Mouse (Mus musculus) bone marrow, adult 2 months (tissue): ENCODE data around the gene Macrod2. TPM values are rescaled to one million over a fixed set of nuclear protein-coding genes. Genes with fewer than 3 reads are reported as not detected.

Experiments used
- H3K27ac ChIP-seq: fragments of 200-500 bp; 2 replicates; pipeline ENCODE4 v1.5.1; 2012; ENCODE audit warnings: low read depth, mild to moderate bottlenecking, control low read depth, inconsistent platforms, low read length; ENCODE audit not compliant: control insufficient read depth, poor library complexity, insufficient read depth
- H3K4me1 ChIP-seq: fragments of 200-500 bp; 2 replicates; pipeline ENCODE4 v1.6.1; 2011; ENCODE audit warnings: low read length; ENCODE audit not compliant: control insufficient read depth, insufficient read depth
- H3K4me3 ChIP-seq: fragments of 200-500 bp; replicated peaks from 2 replicates; pipeline ENCODE3; 2011; ENCODE audit warnings: mild to moderate bottlenecking, low read depth, low read length, control low read depth; ENCODE audit not compliant: control insufficient read depth
- CTCF ChIP-seq: fragments of 200-500 bp; IDR thresholded peaks from 2 replicates; pipeline ENCODE4 v1.5.1; 2011; ENCODE audit warnings: low read length, control low read depth; ENCODE audit not compliant: control insufficient read depth, insufficient read depth
- POLR2A ChIP-seq: fragments of 200-500 bp; IDR thresholded peaks from 2 replicates; pipeline ENCODE4 v1.6.1; 2011; ENCODE audit warnings: low read depth, mild to moderate bottlenecking, control low read depth, low read length, borderline replicate concordance; ENCODE audit not compliant: control insufficient read depth
- WGBS: fragments of 180-500 bp; shearing (Covaris S2); methylation state at CpG from one replicate; pipeline ENCODE4 v1.1.7; 2018; 5-methylcytosine and 5-hydroxymethylcytosine counted together
- polyA plus RNA-seq: library from polyadenylated mRNA; stranded (reverse); fragments of >200 nt; gene quantifications from 2 replicates; pipeline ENCODE4 v1.2.4, GENCODE M21; 2011; ENCODE audit warnings: low replicate concordance; ENCODE audit not compliant: missing spikeins, insufficient read depth, insufficient read length

Gene Macrod2
- polyA plus RNA-seq, 1 experiment: 2.8 TPM

DNA sequence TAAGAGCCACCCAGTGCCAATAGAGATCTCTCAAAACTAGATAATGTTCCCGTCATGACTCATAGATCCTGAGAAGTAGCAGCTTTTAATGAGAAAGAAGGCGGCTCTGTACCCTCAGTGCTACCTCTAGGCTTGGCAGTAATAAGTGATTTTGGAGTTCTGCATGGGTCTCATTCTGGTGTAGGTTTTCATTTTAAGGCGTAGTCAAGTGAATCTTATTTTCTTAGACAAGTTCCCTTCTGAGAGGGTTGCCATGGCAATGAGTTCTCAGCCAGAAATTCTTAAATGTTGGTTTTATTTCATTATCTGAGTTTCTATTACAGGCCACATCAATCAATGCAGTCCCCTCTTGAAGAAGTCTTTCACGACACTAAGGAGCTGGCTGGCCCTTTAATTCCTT is 1127.0 kb downstream of the Macrod2 start:
- H3K27ac ChIP-seq: no peak overlapping the region
- 79% methylated on average over 4 of the region's 4 CpGs for WGBS
- H3K4me3 ChIP-seq: no peak overlapping the region
- no peaks in the 10 kb centered on the region for H3K4me1 ChIP-seq
- TF ChIP-seq CTCF (no peak), POLR2A (no peak)

- no peak overlapping the region for H3K4me3 ChIP-seq
- TF ChIP-seq CTCF: no peak
- no peaks in the 10 kb centered on the region for H3K4me1 ChIP-seq
- H3K27ac ChIP-seq: no peak overlapping the region
Observed at GRCm38 (mm10) chr2:141545877-141546276, 1150.8 kb downstream of the Macrod2 start.

DNA sequence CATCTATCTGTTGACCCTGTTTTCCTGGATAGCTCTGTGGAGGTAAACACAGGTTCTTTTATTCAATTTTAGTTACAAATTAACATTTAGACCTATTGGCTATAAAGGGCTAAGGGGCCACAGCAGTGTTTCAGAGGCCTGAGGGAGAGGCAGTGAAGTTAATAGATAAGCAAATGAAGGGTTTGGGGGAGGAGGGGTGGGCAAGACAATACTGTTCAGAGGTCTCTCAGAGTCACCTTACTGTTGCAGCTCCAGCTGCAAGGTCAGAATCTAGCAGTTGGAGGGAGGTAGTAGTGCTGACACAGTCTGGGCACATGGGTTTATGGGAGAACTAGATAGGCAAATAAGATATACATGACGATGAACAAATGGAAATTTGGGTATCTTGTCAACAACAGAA is 1156.6 kb downstream of the Macrod2 start:
- Histone ChIP-seq H3K4me3 (no peak overlapping the region), H3K27ac (no peak overlapping the region), H3K4me1 (no peaks in the 10 kb centered on the region)
- WGBS: 77% methylated on average over 1 of the region's 1 CpGs
- TF ChIP-seq CTCF (no peak), POLR2A (no peak)

GRCm38 (mm10) chr2:141556747-141557146 is 1161.6 kb downstream of the Macrod2 start:
- no peak for TF ChIP-seq POLR2A
- TF ChIP-seq CTCF: no peak
- Histone ChIP-seq H3K4me3 (no peak overlapping the region), H3K27ac (no peak overlapping the region), H3K4me1 (no peaks in the 10 kb centered on the region)
- WGBS: 50% methylated on average over 2 of the region's 2 CpGs

DNA sequence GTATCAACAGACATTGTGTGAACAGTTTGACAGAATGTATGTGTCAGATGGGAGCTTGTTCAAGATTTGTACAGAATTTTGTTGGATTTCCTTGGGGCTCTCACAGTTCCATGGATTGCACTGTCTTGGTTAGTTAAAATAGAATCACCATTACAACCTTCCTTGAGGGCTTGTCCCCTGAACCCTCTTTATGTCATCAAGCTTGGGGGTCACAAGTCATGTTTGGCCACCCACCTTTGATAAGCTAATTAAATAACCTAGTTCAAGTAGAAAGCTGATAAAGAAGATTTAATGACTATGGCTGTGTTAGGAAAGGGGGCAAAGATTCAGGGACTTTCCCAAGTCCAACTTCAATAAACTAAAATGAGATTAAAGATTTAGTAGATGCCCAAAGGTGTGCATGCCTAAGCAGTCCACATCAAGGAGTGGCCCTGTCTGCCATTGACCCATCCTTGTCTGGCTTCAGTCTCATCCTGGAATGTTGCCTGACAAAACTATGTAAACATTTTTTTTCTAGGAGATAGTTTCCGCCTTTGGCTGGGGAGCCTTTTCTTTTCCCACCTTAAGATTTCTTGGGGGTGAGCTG is 1163.2 kb downstream of the Macrod2 start:
- 82% methylated on average over 1 of the region's 1 CpGs for WGBS
- H3K4me1 ChIP-seq: no peaks in the 10 kb centered on the region
- no peak overlapping the region for H3K27ac ChIP-seq
- H3K4me3 ChIP-seq: no peak overlapping the region
- no peak for TF ChIP-seq POLR2A
- TF ChIP-seq CTCF: no peak

DNA sequence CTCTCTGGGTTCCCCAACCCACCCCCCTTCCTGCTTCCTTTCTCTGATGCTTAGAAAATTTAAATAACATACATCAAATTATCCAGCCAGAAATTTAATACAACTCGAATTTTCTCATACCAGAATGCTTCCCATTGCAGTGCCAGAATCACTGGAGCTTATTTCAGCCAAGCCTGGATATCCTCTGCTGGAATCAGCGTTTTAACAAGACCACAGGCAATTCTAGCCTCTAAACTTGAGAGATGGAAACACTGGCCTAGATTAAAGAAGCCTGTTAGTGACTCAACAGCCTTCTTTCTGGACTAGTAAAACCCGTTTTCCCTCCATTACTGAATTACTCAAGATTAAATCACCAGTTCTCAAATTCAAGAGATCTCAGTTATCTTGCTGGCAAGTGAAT is 1170.9 kb downstream of the Macrod2 start:
- no peak for TF ChIP-seq POLR2A
- no peak for TF ChIP-seq CTCF
- Histone ChIP-seq H3K4me1 (no peaks in the 10 kb centered on the region), H3K4me3 (no peak overlapping the region), H3K27ac (no peak overlapping the region)
- WGBS: 40% methylated on average over 3 of the region's 3 CpGs

GRCm38 (mm10) chr2:141571360-141571759 is 1176.3 kb downstream of the Macrod2 start:
- Histone ChIP-seq H3K4me3 (no peak overlapping the region), H3K27ac (no peak overlapping the region), H3K4me1 (no peaks in the 10 kb centered on the region)
- WGBS: 30% methylated on average over 3 of the region's 3 CpGs
- TF ChIP-seq POLR2A (no peak), CTCF (no peak)

GRCm38 (mm10) chr2:141578206-141578605 is 1183.1 kb downstream of the Macrod2 start:
- Histone ChIP-seq H3K27ac (no peak overlapping the region), H3K4me3 (no peak overlapping the region), H3K4me1 (no peaks in the 10 kb centered on the region)
- TF ChIP-seq CTCF (no peak), POLR2A (no peak)

GRCm38 (mm10) chr2:141582431-141582830 is 1187.3 kb downstream of the Macrod2 start:
- no peak for TF ChIP-seq POLR2A
- no peak for TF ChIP-seq CTCF

More at GRCm38 (mm10) chr2:141582431-141582830, 1187.3 kb downstream of the Macrod2 start:
- Histone ChIP-seq H3K4me3 (no peak overlapping the region), H3K4me1 (no peaks in the 10 kb centered on the region), H3K27ac (no peak overlapping the region)
- 83% methylated on average over 3 of the region's 3 CpGs for WGBS
